Mouse (Mus musculus) heart, postnatal 0 days (tissue): Measurements from ENCODE around the gene Nrxn1.

ENCODE experiments used
- CTCF ChIP-seq: IDR thresholded peaks from 2 replicates; pipeline ENCODE4 v1.5.1; 2016; ENCODE audit warnings: antibody characterized with exemption, control low read depth, low read depth
- EP300 ChIP-seq: IDR thresholded peaks from 2 replicates; pipeline ENCODE4 v1.6.1; 2016; ENCODE audit warnings: antibody characterized with exemption, low read depth

DNA sequence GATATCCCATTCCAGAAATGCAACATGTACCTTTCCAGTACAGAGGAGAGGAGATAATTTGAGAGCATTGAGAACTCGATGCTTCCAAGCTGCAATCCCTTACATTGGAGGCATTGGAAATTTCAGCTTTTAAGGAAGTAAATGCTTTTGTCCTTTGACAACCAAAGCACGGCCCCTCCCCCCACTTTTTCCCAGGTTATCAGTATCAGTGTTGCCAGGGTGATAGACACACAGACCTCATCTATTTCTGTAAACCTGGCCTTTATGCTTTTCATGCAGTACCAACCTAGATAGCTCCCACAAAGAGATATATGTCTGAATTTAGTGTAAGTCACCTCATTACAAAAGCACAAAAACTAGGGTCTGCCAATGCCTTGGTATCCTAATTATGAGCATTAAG, 235.6 kb downstream of the Nrxn1 start:
- TF ChIP-seq CTCF: no peak
- no peak for TF ChIP-seq EP300
